13 mouse cellular contexts compared by ENCODE assay signal in genomic region chr2:68767186-68767890, GRCm38 (mm10).
"Had no signal": no experiment of that assay in that cellular context is flagged by ENCODE, and none has a peak within 500 bp of the region (broad histone marks: within the 10 kb centered on the region; RNA-seq: fewer than 3 reads in every experiment).

No protein-coding gene starts in this region.

- ATAC-seq: liver, embryonic 12.5 days had no signal

- H3K9me3 ChIP-seq: limb, embryonic 15.5 days; liver, embryonic 12.5 days; neural tube, embryonic 13.5 days had no signal

- H3K4me1 ChIP-seq: limb, embryonic 15.5 days; liver, embryonic 12.5 days; neural tube, embryonic 13.5 days had no signal

- H3K9ac ChIP-seq: limb, embryonic 15.5 days; liver, embryonic 12.5 days; lung, embryonic 14.5 days; neural tube, embryonic 13.5 days had no signal

- H3K4me3 ChIP-seq: limb, embryonic 15.5 days; liver, embryonic 12.5 days; neural tube, embryonic 13.5 days had no signal

- H3K36me3 ChIP-seq: limb, embryonic 15.5 days; liver, embryonic 12.5 days; neural tube, embryonic 13.5 days had no signal

- H3K27me3 ChIP-seq: limb, embryonic 15.5 days; liver, embryonic 12.5 days; neural tube, embryonic 13.5 days had no signal

- H3K4me2 ChIP-seq: limb, embryonic 15.5 days; liver, embryonic 12.5 days; lung, embryonic 14.5 days; midbrain, embryonic 11.5 days; neural tube, embryonic 13.5 days had no signal

- DNase-seq: kidney, postnatal 25 days; lung, embryonic 14.5 days; lung, postnatal 10 days; lung, postnatal 4 days; retina, postnatal 1 day; right cerebral cortex, postnatal 4 days; spleen, adult 18-20 months; thymus, adult 18-20 months; thymus, postnatal 36 days had no signal

- H3K27ac ChIP-seq: limb, embryonic 15.5 days; liver, embryonic 12.5 days; neural tube, embryonic 13.5 days had no signal
